Mouse (Mus musculus) hindbrain, postnatal 0 days (tissue): ENCODE measurements around the gene Rab1a. TPM values are rescaled to one million over a fixed set of nuclear protein-coding genes. Genes with fewer than 3 reads are reported as not detected.
"Not testable (repeated sequence)": the region's sequence is repeated elsewhere in the genome, so short reads cannot be mapped to it uniquely, and the experiment has no call there.

Experiments
- ATAC-seq: fragments of 200-750 bp; cut with Nextera tagmentation; 2 replicates; pipeline ENCODE4 v1.8.0; 2017; ENCODE audit warnings: mild to moderate bottlenecking, moderate TSS enrichment, moderate library complexity
- DNase-seq: peaks from one replicate; pipeline ENCODE4 v3.0.0-alpha.2; 2015; ENCODE audit warnings: low spot score
- H3K27ac ChIP-seq: fragments of 300-500 bp; sonication (generic); 2 replicates; pipeline ENCODE4 v1.5.1; 2014; ENCODE audit warnings: mild to moderate bottlenecking
- H3K27me3 ChIP-seq: fragments of 300-500 bp; sonication (generic); 2 replicates; pipeline ENCODE4 v1.6.1; 2014; ENCODE audit warnings: low read length, mixed read lengths; ENCODE audit not compliant: insufficient read depth
- H3K36me3 ChIP-seq: fragments of 300-500 bp; sonication (generic); 2 replicates; pipeline ENCODE4 v1.6.1; 2014; ENCODE audit warnings: low read length, mixed read lengths; ENCODE audit not compliant: insufficient read depth
- H3K4me1 ChIP-seq: fragments of 300-500 bp; sonication (generic); 2 replicates; pipeline ENCODE4 v1.6.1; 2014; ENCODE audit warnings: antibody characterized with exemption, low read length, mixed read lengths; ENCODE audit not compliant: insufficient read depth
- H3K4me2 ChIP-seq: fragments of 300-500 bp; sonication (generic); 2 replicates; pipeline ENCODE4 v1.6.1; 2014; ENCODE audit warnings: low read depth, mild to moderate bottlenecking, low read length, moderate library complexity, mixed read lengths
- H3K4me3 ChIP-seq: fragments of 300-500 bp; sonication (generic); 2 replicates; pipeline ENCODE4 v1.5.1; 2014; ENCODE audit warnings: low read length
- H3K9ac ChIP-seq: fragments of 300-500 bp; sonication (generic); replicated peaks from 2 replicates; pipeline ENCODE4 v1.6.1; 2014; ENCODE audit warnings: mild to moderate bottlenecking, low read length, moderate library complexity, mixed read lengths
- H3K9me3 ChIP-seq: fragments of 300-500 bp; sonication (generic); 2 replicates; pipeline ENCODE4 v1.6.1; 2016; ENCODE audit warnings: low read length, mixed read lengths
- CTCF ChIP-seq: IDR thresholded peaks from 2 replicates; pipeline ENCODE4 v1.5.1; 2016; ENCODE audit warnings: antibody characterized with exemption, control low read depth, low read depth
- WGBS: fragments of 180-500 bp; shearing (Covaris S2); extraction: QIAGEN DNeasy Blood & Tissue Kit; methylation state at CpG from one replicate; pipeline ENCODE4 v1.1.7; 2014; 5-methylcytosine and 5-hydroxymethylcytosine counted together
- polyA plus RNA-seq: library from polyadenylated mRNA; unstranded; fragments of >200 nt; fragmentation: Nextera tagmentation; extraction: Ambion mirVana; gene quantifications from 2 replicates; pipeline ENCODE4 v1.2.1, GENCODE M21; 2015
- total RNA-seq: library from RNA; depleted of rRNA; stranded (reverse); fragments of >200 nt; gene quantifications from 2 replicates; pipeline ENCODE4 v1.2.3, GENCODE M21; 2014

Gene Rab1a
- total and polyA plus RNA-seq, 2 experiments from 2014 or later: 92.4 to 310 TPM

DNA sequence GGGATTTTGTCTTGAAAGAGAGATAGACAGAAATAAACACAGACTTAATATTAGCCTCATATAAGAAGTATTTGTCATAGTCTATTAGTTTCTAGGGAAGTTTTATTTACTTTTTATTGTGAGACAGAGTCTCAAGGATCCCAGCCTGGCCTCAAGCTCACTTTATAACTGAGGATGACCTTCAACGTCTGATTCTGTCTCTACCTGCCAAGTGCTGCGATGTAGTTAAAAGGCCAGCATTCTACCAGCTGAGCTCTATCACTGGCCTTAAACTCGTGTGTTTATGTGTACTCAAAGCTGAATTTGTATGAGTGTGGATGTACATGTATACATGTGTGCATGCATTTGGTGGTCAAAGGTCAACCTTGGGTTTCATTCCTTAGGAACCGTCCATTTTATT, 4.3 kb downstream of the Rab1a start:
- Histone ChIP-seq H3K27ac (no peak overlapping the region), H3K9me3 (no peaks in the 10 kb centered on the region), H3K36me3 (no peaks in the 10 kb centered on the region), H3K9ac (no peak overlapping the region), H3K27me3 (no peaks in the 10 kb centered on the region), H3K4me1 (peaks cover 13% of the 10 kb centered on the region; the same call in 1 of the 2 replicates), H3K4me3 (no peak overlapping the region), H3K4me2 (no peak overlapping the region)
- DNase-seq (no peak), ATAC-seq (no peak)
- WGBS: 85% methylated on average over 4 of the region's 4 CpGs
- no peak for TF ChIP-seq CTCF

DNA sequence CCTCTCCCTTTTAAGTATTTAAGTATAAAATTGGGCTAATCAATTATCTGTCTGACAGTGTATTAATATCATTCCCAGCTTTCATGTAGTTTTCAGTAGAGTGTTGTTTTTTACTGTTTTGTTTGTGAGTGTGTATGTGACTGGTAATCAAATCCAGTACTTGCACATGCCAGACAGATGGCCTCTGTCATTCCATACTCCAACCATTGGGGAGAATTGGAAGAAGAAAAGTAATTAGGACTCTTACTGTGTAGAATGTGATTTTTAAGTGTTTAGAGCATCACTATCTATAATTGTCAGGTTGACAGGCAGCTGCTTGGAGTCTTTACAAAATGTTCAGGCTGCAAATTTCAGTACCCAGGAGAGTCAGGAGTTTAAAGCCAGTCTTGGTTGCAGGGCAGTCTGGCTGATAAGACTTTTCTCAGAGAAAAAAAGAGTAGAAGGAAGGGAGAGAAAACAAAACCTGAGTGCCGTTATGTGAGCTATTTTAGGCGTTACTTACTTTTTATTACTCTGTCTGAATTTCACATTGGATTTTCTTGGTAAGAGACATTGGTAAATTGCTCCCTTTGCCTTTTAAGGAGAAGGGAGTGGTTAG, 5.5 kb downstream of the Rab1a start:
- DNase-seq (no peak), ATAC-seq (no peak)
- H3K36me3 ChIP-seq: no peaks in the 10 kb centered on the region

DNA sequence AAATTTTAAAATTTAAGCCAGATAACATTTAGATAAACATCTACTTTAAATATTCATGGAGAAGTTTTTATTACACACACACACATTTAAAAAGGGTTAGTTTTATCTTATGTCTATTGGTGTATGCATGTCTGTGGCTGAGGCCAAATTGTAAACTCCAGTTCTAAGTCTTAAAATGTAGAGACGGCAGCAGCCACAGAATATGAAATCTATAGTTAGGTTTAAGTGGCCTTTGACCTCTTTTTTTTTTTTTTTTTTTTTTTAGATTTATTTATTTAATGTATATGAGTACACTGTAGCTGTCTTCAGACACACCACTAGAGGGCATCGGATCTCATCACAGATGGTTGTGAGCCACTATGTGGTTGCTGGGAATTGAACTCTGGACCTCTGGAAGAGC, 6.4 kb downstream of the Rab1a start:
- 72% methylated on average over 2 of the region's 2 CpGs for WGBS

More for the DNA sequence above, 5.5 kb downstream of the Rab1a start:
- no peak overlapping the region for H3K27ac ChIP-seq
- no peak for TF ChIP-seq CTCF
- H3K27me3 ChIP-seq: no peaks in the 10 kb centered on the region
- no peak overlapping the region for H3K9ac ChIP-seq
- no peaks in the 10 kb centered on the region for H3K9me3 ChIP-seq
- H3K4me2 ChIP-seq: no peak overlapping the region
- WGBS: 70% methylated on average over 2 of the region's 2 CpGs
- H3K4me1 ChIP-seq: peaks cover 13% of the 10 kb centered on the region; the same call in 1 of the 2 replicates
- H3K4me3 ChIP-seq: no peak overlapping the region

DNA sequence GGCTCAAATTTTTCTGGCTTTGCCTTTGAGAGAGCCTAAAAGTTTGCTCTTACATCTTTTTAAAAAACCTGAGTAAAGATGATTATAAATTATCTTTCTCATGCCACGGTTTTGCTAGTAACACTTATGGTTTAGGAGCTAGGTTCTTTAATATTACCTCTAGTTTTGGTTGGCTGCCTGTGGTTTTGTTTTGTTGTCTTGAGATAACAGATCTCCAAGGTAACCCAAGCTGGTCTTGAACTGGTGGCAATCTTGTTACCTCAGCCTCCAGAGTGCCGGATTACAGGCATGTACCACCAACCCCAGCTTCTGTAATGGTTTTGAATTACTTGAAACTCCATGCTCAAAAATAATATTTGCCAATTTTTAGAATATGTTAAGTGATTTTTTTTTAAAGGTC, 10.6 kb downstream of the Rab1a start:
- H3K27me3 ChIP-seq: no peaks in the 10 kb centered on the region
- H3K9me3 ChIP-seq: no peaks in the 10 kb centered on the region
- H3K36me3 ChIP-seq: peaks cover 4% of the 10 kb centered on the region; the same call in 1 of the 2 replicates
- DNase-seq: no peak
- H3K4me1 ChIP-seq: no peaks in the 10 kb centered on the region
- H3K4me2 ChIP-seq: no peak overlapping the region
- H3K27ac ChIP-seq: no peak overlapping the region
- ATAC-seq: no peak
- 85% methylated on average over 2 of the region's 2 CpGs for WGBS
- no peak for TF ChIP-seq CTCF
- no peak overlapping the region for H3K4me3 ChIP-seq
- H3K9ac ChIP-seq: no peak overlapping the region

More for the DNA sequence above, 6.4 kb downstream of the Rab1a start:
- no peak overlapping the region for H3K9ac ChIP-seq
- DNase-seq: no peak
- TF ChIP-seq CTCF: 0 out of 2 replicates have a peak, but pooled peaks have one; percentile 6
- no peak overlapping the region for H3K27ac ChIP-seq
- no peak overlapping the region for H3K4me3 ChIP-seq
- ATAC-seq: no peak
- H3K36me3 ChIP-seq: no peaks in the 10 kb centered on the region
- no peaks in the 10 kb centered on the region for H3K9me3 ChIP-seq
- no peaks in the 10 kb centered on the region for H3K27me3 ChIP-seq
- peaks cover 13% of the 10 kb centered on the region; the same call in 1 of the 2 replicates for H3K4me1 ChIP-seq
- H3K4me2 ChIP-seq: no peak overlapping the region

DNA sequence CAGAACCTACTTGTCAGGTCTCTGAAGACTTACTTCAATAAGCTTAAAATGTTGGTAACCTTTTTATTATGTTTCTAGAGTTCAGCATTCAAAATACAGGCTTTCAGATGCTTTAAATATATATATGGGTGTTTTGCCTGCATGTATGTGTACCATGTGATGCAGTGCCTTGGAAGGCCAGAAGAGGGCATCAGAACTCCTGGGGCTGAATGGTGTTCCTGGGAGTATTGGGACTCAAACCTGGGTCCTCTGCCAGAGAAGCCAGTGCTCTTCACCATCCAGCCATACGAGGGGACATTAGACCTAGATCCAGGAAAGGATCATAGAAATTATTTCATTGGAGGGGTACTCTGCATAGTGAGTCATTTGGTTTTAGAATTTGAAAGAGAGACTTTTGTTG, 13.5 kb downstream of the Rab1a start:
- no peak for ATAC-seq
- peak; percentile 46 for TF ChIP-seq CTCF

DNA sequence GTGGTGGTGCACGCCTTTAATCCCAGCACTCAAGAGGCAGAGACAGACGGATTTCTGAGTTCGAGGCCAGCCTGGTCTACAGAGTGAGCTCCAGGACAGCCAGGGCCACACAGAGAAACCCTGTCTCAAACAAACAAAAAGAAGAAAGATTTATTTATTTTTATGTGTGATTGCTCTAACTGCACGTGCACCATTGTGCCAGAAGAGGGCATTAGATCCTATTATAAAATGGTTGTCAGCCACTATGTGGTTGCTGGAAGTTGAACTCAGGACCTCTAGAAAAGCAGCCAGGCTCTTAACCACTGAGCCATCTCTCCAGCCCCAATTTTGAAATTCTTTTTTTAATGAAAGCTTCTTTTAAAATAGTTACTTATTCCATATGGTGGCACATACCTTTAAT, 15.2 kb downstream of the Rab1a start:
- 89% methylated on average over 4 of the region's 4 CpGs for WGBS
- no peak overlapping the region for H3K9ac ChIP-seq
- peaks cover 20% of the 10 kb centered on the region for H3K36me3 ChIP-seq

More for the DNA sequence above, 13.5 kb downstream of the Rab1a start:
- H3K27me3 ChIP-seq: no peaks in the 10 kb centered on the region
- no peak overlapping the region for H3K4me3 ChIP-seq
- no peak overlapping the region for H3K27ac ChIP-seq
- no peak for DNase-seq
- peaks cover 20% of the 10 kb centered on the region for H3K36me3 ChIP-seq
- no peak overlapping the region for H3K4me2 ChIP-seq
- H3K9ac ChIP-seq: no peak overlapping the region
- WGBS: 94% methylated on average over 1 of the region's 1 CpGs
- no peaks in the 10 kb centered on the region for H3K9me3 ChIP-seq
- no peaks in the 10 kb centered on the region for H3K4me1 ChIP-seq

DNA sequence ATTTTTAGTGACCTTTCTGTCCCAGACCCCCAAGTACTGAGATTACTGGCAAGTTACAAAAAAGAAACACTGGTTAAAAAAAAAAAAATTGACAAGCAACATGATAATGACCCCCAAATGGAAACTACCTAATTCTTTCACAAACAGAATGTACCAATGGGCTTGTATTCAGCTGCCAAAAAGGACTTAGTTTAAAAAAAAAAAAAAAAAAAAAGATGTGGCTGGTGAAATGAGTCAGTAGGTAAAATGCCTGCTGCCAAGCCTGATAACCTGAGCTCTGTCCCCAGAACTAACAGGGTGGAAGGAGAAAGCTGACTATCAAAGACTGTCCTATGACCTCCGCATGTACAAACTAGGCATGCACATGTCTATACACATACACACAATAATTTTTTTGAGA, 16.0 kb downstream of the Rab1a start:
- no peaks in the 10 kb centered on the region for H3K9me3 ChIP-seq
- no peak for ATAC-seq

More for the DNA sequence above, 15.2 kb downstream of the Rab1a start:
- peak; percentile 33; the same call in 1 of the 2 replicates for TF ChIP-seq CTCF
- H3K27ac ChIP-seq: no peak overlapping the region
- H3K9me3 ChIP-seq: no peaks in the 10 kb centered on the region
- no peaks in the 10 kb centered on the region for H3K27me3 ChIP-seq
- no peak for DNase-seq
- H3K4me1 ChIP-seq: no peaks in the 10 kb centered on the region
- no peak overlapping the region for H3K4me2 ChIP-seq
- no peak overlapping the region for H3K4me3 ChIP-seq
- ATAC-seq: no peak

DNA sequence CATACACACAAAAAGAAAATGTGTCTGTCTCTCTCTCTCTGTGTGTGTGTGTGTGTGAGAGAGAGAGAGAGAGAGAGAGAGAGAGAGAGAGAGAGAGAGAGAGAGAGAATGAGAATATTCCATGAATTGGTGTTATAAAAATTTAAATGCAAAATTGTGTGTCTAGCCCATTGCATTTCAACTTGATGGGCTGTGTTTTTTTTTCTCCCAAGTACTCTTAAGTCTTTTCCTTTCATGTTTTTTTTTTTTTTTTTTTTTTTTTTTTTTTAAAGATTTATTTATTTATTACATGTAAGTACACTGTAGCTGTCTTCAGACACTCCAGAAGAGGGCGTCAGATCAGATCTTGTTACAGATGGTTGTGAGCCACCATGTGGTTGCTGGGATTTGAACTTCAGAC, 20.4 kb downstream of the Rab1a start:
- not testable (repeated sequence) for H3K27ac ChIP-seq, H3K4me1 ChIP-seq, H3K9ac ChIP-seq, H3K27me3 ChIP-seq, H3K4me3 ChIP-seq, DNase-seq, H3K4me2 ChIP-seq, H3K9me3 ChIP-seq, ATAC-seq
- peaks cover 36% of the 10 kb centered on the region for H3K36me3 ChIP-seq
- 80% methylated on average over 1 of the region's 1 CpGs for WGBS

More for the DNA sequence above, 16.0 kb downstream of the Rab1a start:
- Histone ChIP-seq H3K4me2 (no peak overlapping the region), H3K4me3 (no peak overlapping the region), H3K9ac (no peak overlapping the region), H3K36me3 (peaks cover 20% of the 10 kb centered on the region), H3K27ac (no peak overlapping the region), H3K27me3 (no peaks in the 10 kb centered on the region), H3K4me1 (no peaks in the 10 kb centered on the region)
- TF ChIP-seq CTCF: no peak
- DNase-seq: no peak
- 100% methylated on average over 1 of the region's 1 CpGs for WGBS
